Mouse (Mus musculus) megakaryocyte progenitor cell, adult 5-6 weeks (primary cell): Measurements from ENCODE around the gene Wdr24. TPM values are rescaled to one million over a fixed set of nuclear protein-coding genes. Genes with fewer than 3 reads are reported as not detected.
"Not testable (repeated sequence)": the region's sequence is repeated elsewhere in the genome, so short reads cannot be mapped to it uniquely, and the experiment has no call there.

ENCODE experiments used
- ATAC-seq: replicated peaks from 2 replicates; pipeline ENCODE4 v1.8.0; 2016; ENCODE audit warnings: mild to moderate bottlenecking, moderate TSS enrichment, inconsistent platforms; ENCODE audit not compliant: poor library complexity
- total RNA-seq, 2 experiments: library from RNA; stranded (forward) in 1 of 2; stranded (reverse) in 1 of 2; fragments of 157-497, 149-512 nt in 1 of 2; fragments of 200-1000 nt in 1 of 2; gene quantifications; 2 replicates each; pipeline versions ENCODE4 v1.2.3 to v1.2.4; 2015 to 2017

Wdr24 gene
- total RNA-seq, 2 experiments from 2014 or later: 10.0 to 18.0 TPM

DNA sequence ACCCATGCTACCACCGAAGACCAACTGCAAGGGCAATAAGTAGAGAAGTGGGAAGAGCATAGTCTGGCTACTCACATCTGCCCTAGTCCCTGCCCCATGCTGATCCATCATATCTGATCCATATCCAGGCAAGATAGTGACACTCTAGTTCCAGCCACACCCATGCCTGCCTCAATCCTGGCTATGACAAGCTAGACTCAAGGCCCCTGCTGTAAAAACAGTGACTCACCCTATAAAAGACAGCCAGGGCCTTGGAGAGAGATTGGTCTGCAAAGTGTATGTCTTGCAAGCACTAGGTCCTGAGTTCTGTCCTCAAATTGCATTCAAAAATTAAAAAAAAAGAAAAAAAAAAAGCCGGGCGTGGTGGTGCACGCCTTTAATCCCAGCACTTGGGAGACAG lies 16.9 kb upstream of the Wdr24 start:
- no peak for ATAC-seq

- ATAC-seq: not testable (repeated sequence)
Measured at GRCm38 (mm10) chr17:25807452-25807851, 16.0 kb upstream of the Wdr24 start.

- no peak for ATAC-seq
Measured at GRCm38 (mm10) chr17:25808028-25808427, 15.4 kb upstream of the Wdr24 start.

DNA sequence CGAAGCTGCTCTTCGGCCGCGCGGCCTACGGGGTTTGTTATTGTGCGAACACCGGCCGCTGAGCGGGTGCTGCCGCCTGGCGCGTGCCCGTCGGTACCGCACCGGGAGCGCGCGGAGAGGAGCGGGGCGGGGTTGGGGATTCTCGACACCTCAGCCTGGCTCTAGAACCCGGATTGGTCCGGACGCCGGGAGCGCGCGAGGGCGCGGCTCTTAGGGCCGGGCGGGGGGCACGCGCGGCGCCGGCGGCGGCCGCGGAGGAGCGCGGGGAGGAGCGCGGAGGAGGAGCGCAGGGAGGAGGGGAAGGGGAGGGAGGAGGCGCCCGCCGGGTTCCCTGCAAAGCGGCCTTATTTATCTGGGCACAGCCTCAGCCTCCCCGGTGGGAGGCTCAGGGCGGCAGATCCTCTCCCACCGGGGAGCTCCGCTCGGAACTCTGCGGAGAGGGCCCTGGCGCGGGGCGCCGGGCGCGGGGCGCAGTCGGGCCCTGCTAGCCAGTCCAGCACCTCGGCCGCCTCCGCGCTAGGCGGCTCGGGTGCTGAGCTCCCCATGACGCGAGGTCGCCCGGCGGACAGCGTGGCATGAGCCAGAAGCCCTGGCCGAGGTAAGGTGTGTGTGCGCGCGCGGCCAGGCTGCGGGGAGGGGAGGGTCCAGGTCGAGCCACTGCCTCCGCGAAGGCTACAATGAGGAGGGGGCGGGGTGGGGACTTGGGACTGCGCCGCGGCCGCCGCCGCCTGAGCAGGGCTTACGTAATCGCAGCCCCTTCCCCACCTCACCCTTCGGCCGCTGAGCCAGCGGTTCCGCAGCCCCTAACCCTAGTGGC lies 14.4 kb upstream of the Wdr24 start, which contains the start of gene Fbxl16:
TSS of gene Fbxl16 (plus strand) at position 297 of the 817 bp plus-strand sequence.
- ATAC-seq: 0 out of 2 replicates have a peak, but pooled peaks have one; percentile 23

DNA sequence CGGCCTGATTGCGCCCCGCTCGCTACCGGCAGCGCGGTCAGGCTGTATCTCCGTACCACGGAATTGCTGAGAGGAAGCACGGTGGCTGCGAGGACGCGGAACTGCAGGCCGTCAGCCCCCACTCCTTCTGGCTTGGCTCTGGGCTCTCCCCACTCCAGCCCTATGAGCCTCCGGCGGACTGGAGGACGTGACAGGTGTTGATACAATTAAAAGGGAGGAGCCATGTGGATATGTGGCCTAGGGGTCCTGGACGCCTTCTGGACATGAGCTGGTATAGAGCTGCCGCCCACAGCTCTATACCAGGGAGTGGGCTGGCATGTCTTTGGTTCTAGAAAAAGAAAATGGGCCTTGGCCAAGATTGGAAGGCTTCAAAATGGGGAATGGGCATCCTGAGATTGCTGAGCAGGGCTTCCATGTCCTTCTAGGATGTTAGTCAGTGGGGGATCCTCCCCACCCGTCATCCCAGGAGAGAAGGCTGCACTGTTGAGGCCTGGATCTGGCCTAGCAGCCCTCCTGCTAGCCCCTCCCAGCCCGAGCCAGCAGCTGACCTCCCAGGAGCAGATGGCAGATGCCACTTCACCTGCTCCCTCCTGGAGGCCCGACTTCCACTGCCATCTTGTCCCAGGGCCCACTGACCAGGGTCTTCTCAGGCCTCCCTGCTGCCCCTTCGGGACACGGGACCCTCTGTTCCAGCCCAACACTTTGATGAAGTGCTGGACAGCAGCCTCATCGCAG lies 13.7 kb upstream of the Wdr24 start:
- ATAC-seq: no peak

DNA sequence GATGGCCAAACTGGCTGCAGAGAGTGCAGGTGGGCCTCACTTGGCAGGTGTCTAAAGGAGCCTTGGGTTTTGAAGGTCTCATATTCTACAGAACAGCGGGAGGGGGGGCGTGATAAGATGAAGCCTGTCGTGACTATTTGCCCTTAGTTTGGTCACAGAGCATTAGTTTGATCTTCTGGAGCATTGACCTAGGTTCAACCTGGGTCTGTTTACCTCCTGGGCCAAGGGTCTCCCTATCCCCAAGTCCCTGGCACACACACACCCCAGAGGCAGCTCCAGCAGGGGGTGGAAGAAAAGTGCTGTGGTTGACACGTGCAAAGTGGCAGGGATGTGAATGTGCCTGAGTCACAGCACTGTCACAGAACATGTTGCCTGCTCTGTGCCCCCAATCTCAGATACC lies 12.5 kb upstream of the Wdr24 start:
- ATAC-seq: no peak

- ATAC-seq: peak; percentile 95
Measured at GRCm38 (mm10) chr17:25813471-25813870, 10.0 kb upstream of the Wdr24 start.

DNA sequence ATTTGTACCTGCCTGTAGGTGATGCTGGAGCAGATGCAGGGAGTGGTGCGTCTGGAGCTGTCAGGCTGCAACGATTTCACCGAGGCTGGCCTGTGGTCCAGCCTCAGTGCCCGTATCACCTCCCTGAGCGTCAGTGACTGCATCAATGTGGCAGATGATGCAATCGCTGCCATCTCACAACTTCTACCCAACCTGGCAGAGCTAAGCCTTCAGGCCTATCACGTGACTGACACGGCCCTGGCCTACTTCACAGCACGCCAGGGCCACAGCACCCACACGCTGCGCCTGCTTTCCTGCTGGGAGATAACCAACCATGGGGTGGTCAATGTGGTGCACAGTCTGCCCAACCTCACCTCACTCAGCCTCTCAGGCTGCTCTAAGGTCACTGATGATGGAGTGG lies 5.8 kb upstream of the Wdr24 start:
- ATAC-seq: no peak

GRCm38 (mm10) chr17:25818851-25819780 lies 4.3 kb upstream of the Wdr24 start:
- peak; percentile 54 for ATAC-seq

DNA sequence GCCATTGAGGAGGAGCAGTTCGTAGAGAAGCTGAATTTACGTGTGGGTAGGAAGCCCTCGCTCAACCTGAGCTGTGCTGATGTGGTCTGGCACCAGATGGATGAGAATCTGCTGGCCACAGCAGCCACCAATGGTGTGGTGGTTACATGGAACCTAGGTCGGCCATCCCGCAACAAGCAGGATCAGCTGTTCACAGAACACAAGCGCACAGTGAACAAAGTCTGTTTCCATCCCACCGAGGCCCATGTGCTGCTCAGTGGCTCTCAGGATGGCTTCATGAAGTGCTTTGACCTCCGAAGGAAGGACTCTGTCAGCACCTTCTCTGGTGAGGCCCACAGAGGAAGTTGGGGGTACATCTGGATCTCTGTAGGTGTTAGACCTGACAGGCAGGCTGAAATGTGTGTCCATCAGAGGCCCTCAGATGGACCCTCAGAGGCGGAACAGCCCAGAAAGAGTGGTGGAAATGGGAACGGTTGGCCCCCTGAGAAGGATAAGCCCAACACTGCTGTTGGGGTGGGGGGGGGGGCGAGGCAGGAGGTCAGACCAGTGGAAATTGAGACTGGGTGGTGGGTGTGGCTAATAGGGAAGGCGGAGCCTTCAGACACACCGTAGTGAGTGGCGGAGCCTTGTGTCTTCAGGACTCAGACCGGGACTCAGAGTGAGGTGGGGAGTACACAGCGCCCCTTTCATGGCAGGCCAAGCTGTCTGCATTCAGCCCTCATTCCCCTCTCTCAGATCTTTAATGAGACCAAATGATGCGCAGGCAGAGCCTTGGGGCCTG lies 1.1 kb downstream of the Wdr24 start:
- no peak for ATAC-seq

- no peak for ATAC-seq
Measured at GRCm38 (mm10) chr17:25825311-25825710, 1.9 kb downstream of the Wdr24 start.

DNA sequence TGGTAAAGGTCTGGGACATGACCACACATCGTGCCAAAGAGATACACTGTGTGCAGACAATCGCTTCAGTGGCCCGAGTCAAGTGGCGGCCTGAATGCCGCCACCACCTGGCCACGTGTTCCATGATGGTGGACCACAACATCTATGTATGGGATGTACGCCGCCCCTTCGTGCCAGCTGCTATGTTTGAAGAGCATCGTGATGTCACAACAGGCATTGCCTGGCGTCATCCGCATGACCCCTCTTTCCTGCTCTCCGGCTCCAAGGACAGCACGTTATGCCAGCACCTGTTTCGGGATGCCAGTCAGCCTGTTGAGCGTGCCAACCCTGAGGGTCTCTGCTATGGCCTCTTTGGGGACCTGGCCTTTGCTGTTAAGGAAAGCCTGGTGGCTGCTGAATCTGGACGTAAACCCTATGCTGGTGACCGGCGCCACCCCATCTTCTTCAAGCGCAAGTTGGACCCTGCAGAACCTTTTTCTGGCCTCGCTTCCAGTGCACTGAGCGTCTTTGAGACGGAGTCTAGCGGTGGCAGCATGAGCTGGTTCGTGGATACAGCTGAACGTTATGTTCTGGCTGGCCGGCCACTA lies 2.6 kb downstream of the Wdr24 start:
- ATAC-seq: no peak

DNA sequence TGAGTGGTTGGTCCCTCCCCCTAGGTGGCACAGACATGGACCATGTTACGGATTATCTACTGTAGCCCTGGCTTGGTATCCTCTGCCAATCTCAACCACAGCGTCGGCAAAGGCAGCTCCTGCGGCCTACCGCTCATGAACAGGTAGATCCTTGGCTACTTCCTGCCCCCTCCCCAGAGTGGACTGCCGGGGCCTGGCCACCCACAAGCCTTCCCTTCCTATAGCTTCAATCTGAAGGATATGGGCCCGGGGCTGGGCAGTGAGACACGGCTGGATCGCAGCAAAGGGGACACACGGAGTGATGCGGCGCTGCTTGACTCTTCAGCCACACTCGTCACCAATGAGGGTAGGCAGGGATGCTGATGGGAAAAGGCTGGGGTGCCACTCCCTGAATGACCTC lies 3.6 kb downstream of the Wdr24 start:
- no peak for ATAC-seq

GRCm38 (mm10) chr17:25827546-25828222 lies 4.3 kb downstream of the Wdr24 start:
- no peak for ATAC-seq

DNA sequence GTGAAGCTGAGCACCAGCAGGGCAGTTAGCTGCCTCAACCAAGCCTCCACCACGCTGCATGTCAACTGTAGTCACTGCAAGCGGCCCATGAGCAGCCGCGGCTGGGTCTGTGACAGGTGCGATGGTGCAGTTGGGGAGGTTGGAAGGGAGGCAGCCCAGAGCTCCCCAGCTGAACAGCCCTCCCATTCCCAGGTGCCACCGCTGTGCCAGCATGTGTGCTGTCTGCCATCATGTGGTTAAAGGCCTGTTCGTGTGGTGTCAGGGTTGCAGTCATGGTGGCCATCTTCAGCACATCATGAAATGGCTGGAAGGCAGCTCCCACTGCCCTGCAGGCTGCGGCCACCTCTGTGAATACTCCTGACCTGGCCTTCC lies 4.8 kb downstream of the Wdr24 start:
- ATAC-seq: no peak

- ATAC-seq: peak; percentile 56
Measured at GRCm38 (mm10) chr17:25828712-25829557, 5.5 kb downstream of the Wdr24 start, which contains the start of gene Jmjd8. Jmjd8 (plus strand) TSS chr17:25828867.

DNA sequence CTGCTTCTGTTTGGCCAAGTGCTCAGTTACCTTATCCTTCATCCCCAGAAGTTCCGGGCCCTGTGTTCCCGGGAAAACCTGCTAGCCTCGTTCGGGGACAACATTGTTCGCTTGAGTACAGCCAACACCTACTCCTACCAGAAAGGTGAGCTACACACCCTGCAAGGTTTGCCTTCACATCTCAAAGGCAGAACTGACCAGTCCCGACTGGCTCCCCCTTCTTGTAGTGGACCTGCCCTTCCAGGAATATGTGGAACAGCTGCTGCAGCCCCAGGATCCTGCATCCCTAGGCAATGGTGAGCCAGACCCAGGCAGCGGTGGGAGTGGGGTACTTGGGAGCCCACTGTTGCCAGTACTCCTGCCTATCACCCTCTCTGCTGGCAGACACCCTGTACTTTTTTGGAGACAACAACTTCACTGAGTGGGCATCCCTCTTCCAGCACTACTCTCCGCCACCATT lies 6.2 kb downstream of the Wdr24 start:
- no peak for ATAC-seq

- no peak for ATAC-seq
Measured at GRCm38 (mm10) chr17:25830200-25830753, 6.8 kb downstream of the Wdr24 start.
